Mouse (Mus musculus) R1 (cell line): ENCODE measurements around the gene Agap3.

Source experiments
- DNase-seq: peaks from one replicate; pipeline ENCODE4 v3.0.0-alpha.2; 2018; ENCODE audit warnings: low read depth, low spot score

Agap3 gene

DNA sequence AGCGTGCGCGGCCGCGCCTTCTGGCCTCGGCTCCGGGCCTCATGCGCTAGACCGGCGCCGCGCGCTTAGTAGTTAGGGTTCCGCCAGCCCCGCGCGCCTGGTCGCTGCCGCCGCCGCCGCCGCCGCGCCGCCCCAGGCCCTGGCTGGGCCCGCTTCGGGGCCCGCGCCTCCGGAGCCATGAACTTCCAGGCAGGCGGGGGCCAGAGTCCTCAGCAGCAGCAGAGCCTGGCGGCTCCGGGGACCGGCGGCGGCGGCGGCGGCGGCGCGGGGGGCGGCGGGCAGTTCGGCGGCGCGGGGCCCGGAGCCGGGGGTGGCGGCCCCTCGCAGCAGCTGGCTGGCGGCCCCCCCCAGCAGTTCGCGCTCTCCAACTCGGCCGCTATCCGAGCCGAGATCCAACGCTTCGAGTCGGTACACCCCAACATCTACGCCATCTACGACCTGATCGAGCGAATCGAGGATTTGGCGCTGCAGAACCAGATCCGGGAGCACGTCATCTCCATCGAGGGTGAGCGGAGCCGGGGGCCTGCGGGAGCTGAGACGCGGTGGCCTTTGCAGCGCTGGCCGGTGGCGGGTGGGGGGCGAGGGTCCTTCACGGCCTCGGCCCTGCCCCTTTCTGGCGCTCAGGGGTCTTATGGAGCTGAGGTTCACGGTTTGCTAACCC lies at the start of gene Agap3:
Agap3 (plus strand) TSS at position 148 of the 661 bp plus-strand sequence.
- DNase-seq, result no peak

DNA sequence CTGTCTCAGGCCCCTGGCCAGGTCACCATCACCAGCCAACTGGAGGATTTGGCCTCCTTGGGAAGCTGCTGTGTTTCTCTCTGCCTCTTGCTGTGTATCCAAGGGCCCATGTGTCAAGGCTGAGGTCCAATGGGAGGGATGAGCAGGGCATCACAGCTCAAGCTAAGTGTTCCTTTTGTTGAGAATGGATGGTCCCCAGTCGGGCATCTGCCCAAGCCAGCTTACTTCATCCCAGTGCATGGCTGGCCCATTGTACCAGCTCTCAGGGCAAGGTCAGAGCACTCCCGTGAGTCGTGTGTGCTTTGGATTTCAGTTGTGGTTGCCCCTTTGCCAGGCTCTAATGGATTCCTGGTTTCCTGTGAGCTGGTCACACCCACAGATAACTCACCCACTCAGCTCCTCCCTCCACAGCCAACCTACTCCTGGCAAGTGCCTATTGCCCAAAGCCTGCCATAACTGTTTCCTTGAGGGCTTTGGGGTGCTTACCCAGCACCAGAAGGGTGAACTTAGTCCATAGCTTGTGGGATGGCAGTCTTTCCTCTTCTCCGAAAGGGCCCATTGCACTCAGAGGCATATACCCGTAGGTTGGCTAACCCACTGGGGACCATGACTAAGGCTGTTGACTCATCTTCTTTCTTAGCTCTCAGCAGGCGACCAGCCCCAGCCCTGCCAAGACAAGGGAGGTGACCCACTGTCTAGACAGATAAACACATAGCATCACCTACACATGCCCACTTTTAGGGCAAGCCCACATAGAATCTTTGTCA lies 47.2 kb upstream of the Agap3 start:
- no peak for DNase-seq

DNA sequence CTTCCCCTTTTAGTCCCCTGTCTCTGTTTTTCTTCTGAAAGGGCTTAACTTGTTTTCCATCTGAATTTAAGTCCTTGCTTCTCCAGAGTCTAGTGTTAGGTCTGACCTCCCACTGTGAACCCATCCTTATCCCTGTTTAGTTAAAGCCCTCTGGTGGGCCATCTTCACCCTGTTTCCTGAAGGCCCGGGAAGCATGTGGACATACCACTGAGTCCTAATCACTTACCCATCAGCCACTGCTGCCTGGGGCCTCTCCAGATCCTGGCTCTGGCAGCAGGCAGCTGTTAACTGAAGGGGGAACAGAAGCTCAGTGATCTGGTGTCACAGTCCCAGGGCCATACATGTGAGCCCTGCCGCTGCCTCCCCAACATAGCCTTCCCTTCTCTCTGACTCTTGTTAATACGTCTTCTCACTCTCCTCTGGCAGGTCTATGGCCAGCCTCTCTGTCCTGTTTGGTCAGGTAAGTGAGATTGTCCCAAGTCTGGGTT lies 46.5 kb upstream of the Agap3 start:
- no peak for DNase-seq

DNA sequence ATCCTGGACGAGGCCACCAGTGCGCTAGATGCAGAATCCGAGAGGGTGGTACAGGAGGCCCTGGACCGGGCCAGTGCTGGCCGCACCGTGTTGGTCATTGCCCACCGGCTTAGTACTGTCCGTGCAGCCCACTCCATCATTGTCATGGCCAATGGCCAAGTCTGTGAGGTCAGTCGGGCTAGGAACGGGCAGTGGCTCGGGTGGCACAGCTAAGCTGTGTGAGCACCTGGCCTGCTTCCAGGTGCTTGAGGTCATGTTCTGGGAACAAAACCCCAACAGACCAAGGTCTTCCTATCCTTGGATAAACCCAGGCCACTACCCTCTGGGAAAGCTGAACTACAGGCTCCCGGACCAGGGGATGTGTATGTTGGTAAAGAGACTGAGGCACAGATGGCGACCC lies 43.3 kb upstream of the Agap3 start:
- no peak for DNase-seq

DNA sequence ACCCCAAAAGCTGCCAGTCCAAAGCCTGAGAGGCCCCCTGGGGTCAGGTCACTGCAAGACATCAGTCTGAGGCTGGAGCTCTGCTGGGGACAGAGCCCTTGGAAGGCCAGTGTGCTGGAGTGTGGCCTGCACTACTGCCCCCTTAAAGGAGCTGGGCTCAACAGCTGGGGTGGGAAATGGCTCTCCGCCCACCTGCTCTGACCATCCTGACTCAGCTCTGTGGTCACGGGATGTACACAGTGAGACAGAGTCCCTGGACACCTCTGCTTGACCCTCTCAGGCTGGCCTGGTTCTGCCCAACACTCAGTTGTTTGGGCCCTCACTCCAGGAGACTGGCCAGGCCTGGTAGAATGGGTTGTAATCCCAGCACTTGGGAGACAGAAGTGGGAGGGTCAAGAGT lies 42.5 kb upstream of the Agap3 start:
- no peak for DNase-seq

DNA sequence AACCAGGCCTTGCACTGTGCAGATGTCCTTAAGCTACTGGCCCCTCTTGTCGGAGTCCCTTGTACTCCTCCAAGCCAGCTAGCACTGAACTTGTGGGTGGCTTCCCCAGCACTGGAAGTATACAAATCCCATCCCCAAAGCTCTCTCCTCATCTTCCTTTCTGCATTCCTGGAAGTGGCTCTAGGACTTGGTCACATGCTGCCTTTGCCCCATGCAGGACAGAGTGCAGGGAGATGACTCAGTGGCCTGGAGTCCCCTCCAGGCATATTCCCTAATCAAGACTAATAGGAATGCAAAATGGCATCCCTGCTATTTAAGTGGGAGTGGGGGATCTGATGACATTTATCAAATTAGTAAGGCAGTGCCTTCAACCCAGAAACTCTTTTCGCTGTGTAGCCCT lies 39.9 kb upstream of the Agap3 start:
- DNase-seq, result no peak

DNA sequence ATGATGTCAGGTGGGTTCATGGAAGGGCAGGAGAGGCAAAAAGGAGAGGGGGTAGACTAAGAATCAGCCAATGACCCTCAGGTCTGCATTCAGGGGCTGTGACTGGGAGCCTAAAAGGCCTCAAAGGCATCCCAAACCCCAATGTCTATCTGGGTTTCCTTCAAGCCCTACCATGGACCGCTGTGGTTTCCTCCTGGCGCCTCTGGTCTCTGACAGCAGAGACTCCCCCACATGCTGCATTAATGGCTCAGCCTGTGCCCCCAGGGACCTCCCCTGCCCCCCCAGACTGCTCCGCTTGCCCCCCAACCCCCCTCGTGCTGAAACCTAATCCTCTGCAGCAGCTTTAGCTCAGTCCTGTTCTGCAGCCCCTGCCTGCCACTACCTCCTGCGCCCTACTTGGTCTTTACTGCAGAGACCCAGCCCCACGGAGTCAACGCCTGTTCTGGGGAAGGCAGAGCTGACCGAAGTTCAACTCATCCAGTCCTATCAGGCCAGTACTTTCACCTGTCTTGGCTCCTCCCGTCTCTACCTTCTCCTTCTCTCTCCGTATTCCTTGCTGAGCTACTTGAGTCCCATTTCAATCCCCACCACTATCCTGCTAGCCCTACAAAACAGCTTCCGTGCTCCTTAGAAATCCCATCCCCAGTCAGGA lies 38.8 kb upstream of the Agap3 start, which contains the start of gene Asic3:
Asic3 (plus strand) TSS at position 351 of the 652 bp plus-strand sequence.
- DNase-seq, result no peak

DNA sequence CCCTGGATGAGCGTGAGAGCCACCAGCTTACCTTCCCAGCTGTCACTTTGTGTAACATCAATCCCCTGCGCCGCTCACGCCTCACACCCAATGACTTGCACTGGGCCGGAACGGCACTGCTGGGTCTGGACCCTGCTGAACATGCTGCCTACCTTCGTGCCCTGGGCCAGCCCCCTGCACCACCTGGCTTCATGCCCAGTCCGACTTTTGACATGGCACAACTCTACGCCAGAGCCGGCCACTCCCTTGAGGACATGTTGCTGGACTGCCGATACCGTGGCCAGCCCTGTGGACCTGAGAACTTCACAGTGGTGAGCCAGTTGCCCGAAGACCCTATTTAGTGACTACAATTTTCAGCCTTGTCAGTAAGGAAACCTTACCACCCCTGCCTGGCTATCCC lies 38.0 kb upstream of the Agap3 start:
- DNase-seq, result no peak

DNA sequence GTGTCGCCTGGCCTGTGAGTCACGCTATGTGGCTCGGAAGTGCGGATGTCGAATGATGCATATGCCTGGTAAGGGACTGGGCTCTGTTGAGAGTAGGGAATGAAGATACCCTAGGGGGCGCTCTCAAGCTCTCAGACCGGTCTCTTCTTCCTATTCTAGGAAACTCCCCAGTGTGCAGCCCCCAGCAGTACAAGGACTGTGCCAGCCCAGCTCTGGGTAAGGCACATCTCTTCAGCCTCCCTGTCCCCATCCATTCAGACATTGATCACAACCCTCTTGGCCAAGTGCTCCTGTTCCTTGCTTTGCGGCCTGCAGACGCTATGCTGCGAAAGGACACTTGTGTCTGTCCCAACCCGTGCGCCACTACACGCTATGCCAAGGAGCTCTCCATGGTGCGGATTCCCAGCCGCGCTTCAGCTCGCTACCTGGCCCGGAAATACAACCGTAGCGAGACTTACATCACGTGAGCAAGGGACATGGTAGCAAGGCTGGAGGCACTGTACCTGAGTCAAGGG lies 35.7 kb upstream of the Agap3 start:
- peak; percentile 92 for DNase-seq

DNA sequence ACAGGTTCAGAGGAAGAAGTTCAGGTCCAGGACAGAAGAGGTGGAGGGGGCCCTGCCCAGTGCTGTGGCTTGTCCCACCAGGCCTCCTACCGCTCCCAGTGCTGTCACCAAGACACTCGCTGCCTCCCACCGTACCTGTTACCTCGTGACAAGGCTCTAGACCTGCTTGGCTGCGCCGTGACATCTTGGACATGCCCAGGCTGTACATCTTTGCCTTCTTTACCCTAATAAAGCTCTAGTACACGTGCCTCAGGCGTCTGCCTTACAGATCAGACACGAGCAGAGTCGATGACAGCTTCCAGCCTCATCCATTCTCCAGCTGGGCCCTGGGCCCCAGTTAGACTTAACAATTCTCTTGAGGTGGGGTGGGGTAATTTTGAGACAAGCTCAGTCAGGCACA lies 34.4 kb upstream of the Agap3 start:
- DNase-seq, result no peak

DNA sequence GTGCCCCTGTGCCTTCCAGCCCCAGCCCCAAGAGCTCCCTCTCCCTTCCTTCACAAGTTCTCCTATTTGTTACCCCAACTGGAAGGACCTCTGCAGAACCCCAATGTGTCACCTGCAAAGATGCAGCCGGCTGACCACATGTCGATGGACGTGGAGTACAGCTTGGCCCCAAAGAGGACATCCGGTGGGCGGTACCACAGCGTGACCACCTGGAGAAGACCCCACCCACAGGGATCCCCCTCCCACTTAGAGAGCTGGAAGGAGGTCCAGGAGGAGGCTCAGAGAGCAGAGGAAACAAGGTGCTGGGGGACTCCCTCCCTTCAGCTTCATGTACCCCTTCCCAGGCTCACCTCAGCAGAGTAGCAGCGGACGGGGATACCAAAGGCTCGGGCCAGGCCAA lies 31.6 kb upstream of the Agap3 start:
- DNase-seq, result no peak

DNA sequence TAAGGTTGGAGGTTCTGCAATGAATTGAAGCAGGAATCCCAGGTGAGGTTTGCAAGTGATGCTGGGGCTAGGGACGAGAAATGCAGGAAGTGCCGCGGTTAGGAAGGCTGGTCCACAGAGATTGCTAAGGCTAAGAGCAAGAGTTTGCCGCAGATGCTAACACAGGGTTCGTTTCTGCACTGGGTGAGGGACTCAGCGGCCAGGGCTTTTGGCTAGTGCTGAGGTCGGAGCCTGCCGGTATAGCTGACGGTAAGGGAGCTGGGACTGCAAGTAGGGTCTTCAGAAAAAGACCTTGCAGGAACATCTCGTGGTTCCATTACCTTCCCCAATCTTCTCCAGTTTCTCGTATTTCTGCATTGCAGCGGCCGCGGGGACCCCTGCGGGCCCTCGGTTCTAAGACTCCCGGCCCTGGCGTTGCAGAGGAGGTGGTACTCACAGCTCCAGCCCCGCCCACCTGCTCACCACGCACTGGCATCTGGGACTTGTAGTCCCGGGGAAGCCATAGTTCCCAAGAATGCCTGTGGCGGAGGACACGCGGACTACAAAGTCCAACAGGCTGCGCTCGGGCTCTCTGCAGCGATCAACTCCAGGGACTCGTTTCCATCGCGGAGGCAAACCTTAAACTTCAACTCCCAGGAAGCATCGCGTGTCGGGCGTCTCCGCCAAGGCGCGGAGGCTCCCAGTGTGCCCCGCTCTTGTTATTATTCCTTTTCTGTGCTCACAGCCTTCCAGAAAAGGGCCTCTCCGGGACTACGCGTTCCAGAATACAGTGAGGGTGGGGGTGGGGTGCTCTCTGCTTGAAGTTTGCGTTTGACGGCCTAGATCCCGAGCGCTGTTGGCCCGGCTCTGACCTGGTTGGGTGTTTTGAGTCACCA lies 28.6 kb upstream of the Agap3 start, which contains the start of the genes Cdk5 and Slc4a2:
Cdk5 (minus strand) TSS at position 402 of the 875 bp plus-strand sequence.
Slc4a2 (plus strand) TSS at position 709 of the 875 bp plus-strand sequence.
- peak; percentile 100 for DNase-seq

DNA sequence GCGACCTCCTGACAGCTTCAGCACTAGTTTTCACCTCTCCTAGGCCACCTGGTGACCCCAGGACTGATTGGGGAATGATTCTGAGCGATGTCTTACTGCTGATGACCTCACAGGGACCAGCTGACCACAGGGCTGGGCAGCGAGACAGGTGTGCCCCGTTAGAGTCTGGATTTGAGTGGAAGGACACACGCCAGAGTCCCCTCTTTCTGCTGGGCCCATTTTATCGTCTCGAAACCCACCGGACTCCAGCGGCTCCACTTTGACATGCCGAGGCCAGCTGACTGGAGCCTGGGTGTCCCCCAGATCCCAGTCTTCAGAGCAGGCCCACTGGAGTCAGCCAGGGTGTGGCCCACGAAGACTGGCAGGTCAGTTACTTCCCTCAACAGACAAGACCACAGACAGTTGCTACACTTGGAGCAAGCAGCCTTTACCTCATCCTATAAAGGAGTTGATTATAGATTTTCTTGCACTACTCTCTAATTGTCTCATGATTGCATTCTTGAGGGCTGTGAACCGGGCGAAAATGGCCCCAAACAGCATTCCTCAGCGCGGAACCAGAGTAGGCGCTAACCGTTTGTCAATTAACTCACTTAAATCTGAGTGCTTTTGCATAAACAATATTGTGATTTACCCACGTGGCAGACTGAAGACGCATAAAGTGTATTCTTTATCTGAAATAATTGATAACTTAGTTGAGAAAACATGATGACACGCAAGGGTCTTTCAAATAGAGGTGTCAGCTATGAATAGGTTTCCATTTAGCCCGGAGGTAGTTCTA lies 27.8 kb upstream of the Agap3 start:
- DNase-seq, result no peak

DNA sequence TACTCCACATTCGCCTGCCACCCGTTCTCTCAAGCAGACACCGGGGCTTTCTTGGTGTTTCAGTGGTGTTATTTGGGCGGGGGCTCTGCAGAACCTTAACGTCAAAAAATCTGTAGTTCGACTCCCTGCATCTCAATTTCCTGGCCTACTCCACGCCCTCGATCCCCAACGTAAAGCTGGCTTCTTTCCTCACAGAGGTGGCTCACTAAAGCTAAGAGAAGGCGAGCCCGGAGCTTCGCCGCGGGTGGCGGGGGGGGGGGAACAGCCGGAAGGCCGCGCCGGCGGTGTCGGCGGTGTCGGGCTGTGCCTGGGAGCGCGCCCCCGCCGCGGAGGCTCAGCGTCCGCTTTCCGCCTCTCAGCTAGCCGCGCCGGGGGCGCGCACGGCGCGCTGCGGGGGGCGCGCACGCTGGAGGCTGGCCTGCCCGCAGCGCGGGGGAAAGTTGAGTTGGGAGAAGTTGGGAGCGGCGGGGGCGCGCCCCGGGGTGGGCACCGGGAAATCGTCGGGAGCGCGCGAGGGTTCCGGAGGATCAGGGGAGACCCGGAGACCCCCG lies 27.0 kb upstream of the Agap3 start:
- peak; percentile 78 for DNase-seq

DNA sequence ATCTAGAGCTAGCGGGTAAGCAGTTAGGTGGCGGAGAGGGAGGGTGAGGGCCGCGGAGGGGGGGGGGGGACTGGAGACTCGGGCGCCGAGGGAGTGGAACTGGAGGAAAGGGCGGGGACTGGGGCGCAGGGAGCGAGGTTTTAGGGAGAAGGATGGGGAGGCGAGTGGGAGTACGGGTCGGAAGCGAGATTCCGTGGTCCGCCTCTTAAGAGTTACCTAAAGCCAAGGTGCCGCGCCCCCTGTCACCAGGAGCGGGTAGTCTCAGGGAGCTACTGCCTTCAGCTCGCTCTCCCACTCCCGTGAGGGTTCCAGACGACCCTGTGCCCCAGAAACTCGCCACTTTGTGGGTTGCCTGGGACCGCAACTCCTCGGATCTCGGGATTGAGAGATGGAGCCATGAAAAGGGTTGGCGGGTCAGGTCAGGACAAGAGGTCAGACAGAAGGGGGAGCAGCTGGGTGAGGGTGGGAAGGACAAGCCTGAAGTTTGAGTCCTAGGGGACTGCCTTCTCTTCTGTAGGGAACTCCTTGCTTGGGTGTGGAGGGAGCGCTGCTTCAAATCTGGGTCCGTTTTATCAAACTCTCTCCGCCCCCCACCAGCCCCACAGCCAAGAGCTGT lies 26.4 kb upstream of the Agap3 start:
- peak; percentile 83 for DNase-seq

DNA sequence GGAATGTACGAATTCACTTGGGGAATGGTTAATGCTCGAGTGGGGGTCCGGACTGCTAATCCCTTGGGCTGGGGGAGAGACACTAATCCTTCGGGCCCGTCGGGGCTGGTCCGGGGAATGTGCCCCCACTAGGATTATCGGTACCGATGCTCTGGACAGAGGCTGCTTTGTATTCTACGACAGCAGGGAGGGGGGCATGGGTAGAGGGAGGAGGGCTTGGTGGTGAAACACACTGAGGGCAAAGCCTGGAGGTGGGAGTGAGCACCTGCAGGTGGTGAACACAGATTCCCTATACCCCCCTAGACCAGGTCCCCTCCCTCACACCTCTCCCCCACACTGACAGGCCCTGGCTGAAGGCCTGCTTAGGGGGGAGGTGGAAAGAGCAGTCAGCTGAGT lies 25.9 kb upstream of the Agap3 start:
- DNase-seq, result no peak

DNA sequence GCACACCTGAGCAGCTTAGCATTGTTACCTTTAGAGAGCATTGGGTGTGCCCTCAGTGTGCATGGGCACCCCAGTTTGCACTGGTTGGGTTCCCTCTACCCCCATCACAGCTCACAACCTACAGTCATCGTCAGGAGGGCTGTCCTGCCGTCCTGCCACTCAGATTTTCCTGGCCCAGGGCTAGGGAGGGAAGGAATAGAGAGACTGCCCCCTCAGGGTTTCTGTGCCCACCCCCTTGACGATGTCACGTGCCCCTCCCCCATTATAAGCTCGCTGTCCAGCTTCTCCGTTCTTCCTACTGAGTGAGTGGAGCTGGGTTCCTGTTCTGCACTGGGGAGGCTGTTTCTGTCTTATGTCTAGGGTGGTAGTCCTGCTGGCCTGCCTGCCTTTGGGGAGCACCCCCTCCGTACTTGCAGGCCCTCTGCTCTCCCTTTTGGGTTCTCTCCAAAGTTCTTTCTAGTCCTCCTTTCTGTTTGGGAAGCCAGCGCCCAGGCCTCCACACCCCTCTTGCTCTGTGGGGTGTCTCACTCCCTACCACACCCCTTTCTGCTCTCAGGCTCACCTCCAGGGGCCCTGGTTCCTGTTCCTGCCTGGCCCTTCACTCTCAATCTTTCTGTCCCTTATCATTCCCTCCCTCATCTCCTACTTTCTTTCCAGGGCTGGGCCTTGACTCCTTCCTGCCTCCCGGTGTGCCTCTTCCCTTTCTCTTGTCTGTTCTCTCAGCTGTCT lies 25.3 kb upstream of the Agap3 start:
- DNase-seq, result peak; percentile 43

DNA sequence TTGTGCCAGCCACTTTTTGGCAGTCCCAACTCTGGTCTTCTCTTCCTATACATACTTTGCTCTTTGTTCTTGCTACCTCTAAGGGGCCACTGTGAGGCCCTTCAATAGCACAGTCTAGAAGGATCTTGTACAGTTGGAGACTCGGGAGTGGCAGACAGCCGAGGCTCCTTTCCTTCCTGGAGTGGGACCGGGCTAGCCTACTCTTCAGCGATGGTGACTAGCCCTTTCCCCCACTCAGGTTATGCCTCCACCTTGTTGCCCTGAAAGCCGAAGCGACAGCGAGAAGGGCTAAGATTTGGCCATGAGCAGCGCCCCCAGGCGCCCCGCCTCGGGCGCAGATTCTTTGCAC lies 24.7 kb upstream of the Agap3 start:
- DNase-seq, result no peak

DNA sequence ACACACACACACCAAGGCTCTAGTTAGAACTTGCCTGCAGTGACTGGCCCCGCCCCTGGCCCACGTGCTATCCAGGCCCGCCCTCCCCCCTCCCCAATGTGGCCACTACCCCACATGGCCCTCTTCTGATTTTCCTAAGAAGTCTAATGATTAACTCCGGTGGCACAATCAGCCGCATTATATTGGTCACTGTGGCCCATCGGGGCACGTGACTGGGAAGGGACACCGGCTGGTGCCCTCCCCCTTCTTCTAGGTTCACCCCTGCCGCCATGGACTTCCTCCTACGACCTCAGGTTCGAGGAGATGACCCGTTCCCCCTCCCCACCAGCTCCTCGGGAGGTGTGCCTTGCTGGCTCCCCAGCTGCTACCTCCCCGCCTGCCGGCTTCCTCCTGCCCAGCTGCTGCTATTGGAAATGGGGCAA lies 24.0 kb upstream of the Agap3 start:
- DNase-seq, result no peak
